Mouse (Mus musculus): ENCODE data around the gene Nppc. TPM values are rescaled to one million over a fixed set of nuclear protein-coding genes. Genes with fewer than 3 reads are reported as not detected.

The Nppc gene
- total and polyA plus RNA-seq, 3 experiments, result not detected

DNA sequence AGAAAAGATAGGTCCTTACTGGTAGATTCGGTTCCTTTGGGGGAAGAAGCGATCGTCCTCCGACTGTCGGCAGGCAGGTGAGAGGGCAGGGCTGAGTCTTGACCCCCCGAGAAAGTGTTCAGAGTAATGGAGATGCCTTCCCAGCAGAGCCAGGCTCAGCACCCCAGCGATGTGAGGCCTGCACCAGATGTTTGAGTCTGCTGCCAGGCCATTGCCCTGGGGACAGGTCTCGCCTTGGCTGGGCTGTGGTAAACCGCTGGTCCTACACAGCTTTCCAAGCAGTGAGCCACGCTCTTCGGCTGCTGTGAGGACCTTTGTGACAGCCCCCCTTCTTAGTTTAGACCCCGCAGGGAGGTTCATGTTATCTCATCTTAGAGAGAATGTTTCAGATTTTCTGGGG, 4.8 kb upstream of the Nppc start:
- no peaks in the 10 kb centered on the region for H3K9me3 ChIP-seq (replicated peaks; ENCODE audit: insufficient read depth, low read length)
- DNase-seq (ENCODE audit: low read depth, low spot score), result no peak
- no peak overlapping the region for H3K27ac ChIP-seq (ENCODE audit: control insufficient read depth, low read depth, low read length)
- H3K27me3 ChIP-seq (ENCODE audit: control insufficient read depth in 1 of 2, insufficient read depth in 2 of 2, low read length in 2 of 2), result peaks cover 6 to 12% of the 10 kb centered on the region in 2 experiments
- no peaks in the 10 kb centered on the region for H3K79me2 ChIP-seq (ENCODE audit: control insufficient read depth, insufficient read depth, low read length, poor library complexity)
- TF ChIP-seq GABPA (IDR thresholded peaks at IDR 0.05; ENCODE audit: low read depth, low read length), result no peak
- TF ChIP-seq USF1 (IDR thresholded peaks at IDR 0.05; ENCODE audit: low read depth, low read length), result no peak
- no peak for TF ChIP-seq ZMIZ1 (IDR thresholded peaks at IDR 0.05; ENCODE audit: low read depth, low read length)
- no peak for TF ChIP-seq POLR2A (IDR thresholded peaks at IDR 0.05; ENCODE audit: control insufficient read depth in 1 of 2, insufficient read depth in 1 of 2, low read depth in 1 of 2, low read length in 2 of 2, poor library complexity in 1 of 2)
- TF ChIP-seq GATA1 (IDR thresholded peaks at IDR 0.05; ENCODE audit: low read depth, low read length), result no peak
- TF ChIP-seq MXI1 (IDR thresholded peaks at IDR 0.05; ENCODE audit: low read depth, low read length), result no peak
- no peak for TF ChIP-seq TCF12 (IDR thresholded peaks at IDR 0.05; ENCODE audit: low read depth, low read length)
- TF ChIP-seq MYC (IDR thresholded peaks at IDR 0.05; ENCODE audit: low read depth, low read length), result no peak
- no peak for TF ChIP-seq ETS1 (IDR thresholded peaks at IDR 0.05; ENCODE audit: low read depth, low read length)
- no peak for TF ChIP-seq CHD1 (IDR thresholded peaks at IDR 0.05; ENCODE audit: low read depth, low read length)
- TF ChIP-seq RAD21 (IDR thresholded peaks at IDR 0.05; ENCODE audit: low read depth, low read length), result no peak
- TF ChIP-seq EP300 (IDR thresholded peaks at IDR 0.05; ENCODE audit: low read depth in 1 of 2, low read length in 2 of 2), result no peak
- no peak for TF ChIP-seq ZC3H11A (IDR thresholded peaks at IDR 0.05; ENCODE audit: low read depth, low read length)
- TF ChIP-seq ZNF384 (IDR thresholded peaks at IDR 0.05; ENCODE audit: low read depth, low read length), result no peak
- no peak for TF ChIP-seq MAZ (IDR thresholded peaks at IDR 0.05; ENCODE audit: low read depth, low read length)
- TF ChIP-seq POLR2AphosphoS2 (IDR thresholded peaks at IDR 0.05; ENCODE audit: low read length), result no peak
- TF ChIP-seq MYB (IDR thresholded peaks at IDR 0.05; ENCODE audit: low read depth, low read length), result no peak
- no peak for TF ChIP-seq NRF1 (IDR thresholded peaks at IDR 0.05; ENCODE audit: insufficient read depth, low read depth, low read length, poor library complexity, severe bottlenecking)
- no peaks in the 10 kb centered on the region for H3K4me1 ChIP-seq (ENCODE audit: control insufficient read depth in 1 of 2, insufficient read depth in 2 of 2, low read length in 2 of 2)
- no peak overlapping the region for H3K4me3 ChIP-seq (ENCODE audit: control insufficient read depth in 1 of 2, insufficient read depth in 1 of 2, low read depth in 2 of 2, low read length in 2 of 2)
- no peak overlapping the region for H3K9ac ChIP-seq (ENCODE audit: control insufficient read depth, low read depth, low read length, poor library complexity, severe bottlenecking)
- no peaks in the 10 kb centered on the region for H3K36me3 ChIP-seq (ENCODE audit: control insufficient read depth in 1 of 2, insufficient read depth in 2 of 2, low read length in 2 of 2)

DNA sequence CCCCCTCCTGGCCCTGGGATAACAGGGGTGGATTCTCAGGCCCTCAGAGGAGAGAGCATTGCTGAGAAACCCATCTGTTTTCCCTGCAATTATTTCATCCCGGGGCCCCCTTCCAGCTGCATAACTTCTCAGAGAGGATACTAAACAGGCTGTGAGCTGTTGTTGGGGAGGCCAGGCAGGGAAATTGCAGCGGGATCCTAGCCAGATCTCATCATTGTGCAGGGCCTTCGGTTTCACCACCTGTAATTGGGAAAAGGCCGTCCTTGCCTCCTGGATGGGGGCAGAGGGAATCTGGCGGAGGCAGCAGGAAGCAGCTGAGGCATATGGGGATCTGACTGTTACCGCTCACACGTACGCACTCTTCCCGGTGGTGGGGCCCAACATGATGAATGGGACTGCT, 4.0 kb upstream of the Nppc start:
- Histone ChIP-seq H3K36me3 (ENCODE audit: control insufficient read depth in 1 of 2, insufficient read depth in 2 of 2, low read length in 2 of 2) (no peaks in the 10 kb centered on the region), H3K9me3 (replicated peaks; ENCODE audit: insufficient read depth, low read length) (no peaks in the 10 kb centered on the region), H3K4me3 (ENCODE audit: control insufficient read depth in 1 of 2, insufficient read depth in 1 of 2, low read depth in 2 of 2, low read length in 2 of 2) (no peak overlapping the region), H3K79me2 (ENCODE audit: control insufficient read depth, insufficient read depth, low read length, poor library complexity) (no peaks in the 10 kb centered on the region), H3K9ac (ENCODE audit: control insufficient read depth, low read depth, low read length, poor library complexity, severe bottlenecking) (no peak overlapping the region), H3K27ac (ENCODE audit: control insufficient read depth, low read depth, low read length) (no peak overlapping the region), H3K27me3 (ENCODE audit: control insufficient read depth in 1 of 2, insufficient read depth in 2 of 2, low read length in 2 of 2) (peaks cover 3 to 12% of the 10 kb centered on the region in 2 experiments), H3K4me1 (ENCODE audit: control insufficient read depth in 1 of 2, insufficient read depth in 2 of 2, low read length in 2 of 2) (no peaks in the 10 kb centered on the region)
- DNase-seq (ENCODE audit: low read depth, low spot score), result no peak
- TF ChIP-seq TAL1 (IDR thresholded peaks at IDR 0.05; ENCODE audit: low read length), result no peak
- no peak for TF ChIP-seq MAX (IDR thresholded peaks at IDR 0.05; ENCODE audit: low read length)
- TF ChIP-seq ZC3H11A (IDR thresholded peaks at IDR 0.05; ENCODE audit: low read depth, low read length), result no peak
- no peak for TF ChIP-seq TBP (IDR thresholded peaks at IDR 0.05; ENCODE audit: low read depth, low read length)
- no peak for TF ChIP-seq MAZ (IDR thresholded peaks at IDR 0.05; ENCODE audit: low read depth, low read length)
- TF ChIP-seq SMC3 (IDR thresholded peaks at IDR 0.05; ENCODE audit: low read depth, low read length), result no peak
- TF ChIP-seq MYC (IDR thresholded peaks at IDR 0.05; ENCODE audit: low read depth, low read length), result no peak
- no peak for TF ChIP-seq KAT2A (conservative IDR thresholded peaks at IDR 0.05; ENCODE audit: low read depth, low read length)
- TF ChIP-seq GATA1 (IDR thresholded peaks at IDR 0.05; ENCODE audit: low read depth, low read length), result no peak
- no peak for TF ChIP-seq USF1 (IDR thresholded peaks at IDR 0.05; ENCODE audit: low read depth, low read length)
- TF ChIP-seq E2F4 (IDR thresholded peaks at IDR 0.05; ENCODE audit: borderline replicate concordance, low read depth, low read length), result no peak
- TF ChIP-seq ELF1 (IDR thresholded peaks at IDR 0.05; ENCODE audit: low read depth, low read length), result no peak
- TF ChIP-seq POLR2A (IDR thresholded peaks at IDR 0.05; ENCODE audit: control insufficient read depth in 1 of 2, insufficient read depth in 1 of 2, low read depth in 1 of 2, low read length in 2 of 2, poor library complexity in 1 of 2), result no peak
- no peak for TF ChIP-seq HCFC1 (IDR thresholded peaks at IDR 0.05; ENCODE audit: low read depth, low read length)
- no peak for TF ChIP-seq RAD21 (IDR thresholded peaks at IDR 0.05; ENCODE audit: low read depth, low read length)
